Mouse (Mus musculus) kidney, adult 2 months (tissue): ENCODE data around the gene Litaf.

Source experiments
- CTCF ChIP-seq: fragments of 200-500 bp; conservative IDR thresholded peaks from 2 replicates; pipeline ENCODE4 v1.5.1; 2011; ENCODE audit warnings: low read depth, mild to moderate bottlenecking, control low read depth, low read length, moderate library complexity, mixed read lengths; ENCODE audit not compliant: insufficient read depth, insufficient read length
- POLR2A ChIP-seq: fragments of 200-500 bp; IDR thresholded peaks from one replicate; pipeline ENCODE4 v1.6.1; 2011; ENCODE audit warnings: low read depth, low read length, control low read depth

GRCm38 (mm10) chr16:10937497-10937896 lies 128.5 kb downstream of the Litaf start:
- no peak for TF ChIP-seq CTCF
- no peak for TF ChIP-seq POLR2A
